Mouse (Mus musculus) layer of hippocampus, postnatal 25 days (tissue): ENCODE results near the gene Tnrc18. TPM values are rescaled to one million over a fixed set of nuclear protein-coding genes. Genes with fewer than 3 reads are reported as not detected.
A peak's percentile ranks its signal among the peaks of the same experiment; 100 is the strongest.

Experiments used
- DNase-seq, 2 experiments: peaks; one replicate each; pipeline ENCODE4 v3.0.0; 2022; ENCODE audit warnings: mixed read lengths in 2 of 2, low spot score in 1 of 2; ENCODE audit errors: extremely low spot score in 1 of 2
- total RNA-seq, 2 experiments: library from RNA; stranded (reverse); gene quantifications; 2 replicates each; pipeline ENCODE4 v1.2.3; 2021

The Tnrc18 gene
- total RNA-seq, 2 experiments from 2014 or later: 131 to 158 TPM

DNA sequence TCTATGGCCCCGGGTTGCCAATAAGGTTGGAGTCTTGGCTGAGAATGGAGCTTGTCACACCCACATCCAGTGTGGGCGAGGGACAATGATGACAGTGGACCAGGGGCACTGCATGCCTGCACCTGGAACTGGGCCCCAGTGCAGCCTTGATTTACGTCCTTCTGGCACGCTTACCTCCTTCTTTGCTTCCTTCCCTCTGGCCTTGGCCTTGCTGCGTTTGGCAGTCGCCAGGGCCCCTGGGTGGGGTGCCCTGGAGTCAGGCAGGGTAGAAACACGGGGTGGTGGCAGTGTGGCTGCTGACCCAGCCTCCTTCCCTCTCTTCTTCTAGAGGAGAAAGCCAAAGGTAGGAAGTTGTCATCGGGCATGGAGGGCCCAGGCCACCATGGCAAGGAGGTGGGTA lies 77.5 kb downstream of the Tnrc18 start:
- DNase-seq: no peak

DNA sequence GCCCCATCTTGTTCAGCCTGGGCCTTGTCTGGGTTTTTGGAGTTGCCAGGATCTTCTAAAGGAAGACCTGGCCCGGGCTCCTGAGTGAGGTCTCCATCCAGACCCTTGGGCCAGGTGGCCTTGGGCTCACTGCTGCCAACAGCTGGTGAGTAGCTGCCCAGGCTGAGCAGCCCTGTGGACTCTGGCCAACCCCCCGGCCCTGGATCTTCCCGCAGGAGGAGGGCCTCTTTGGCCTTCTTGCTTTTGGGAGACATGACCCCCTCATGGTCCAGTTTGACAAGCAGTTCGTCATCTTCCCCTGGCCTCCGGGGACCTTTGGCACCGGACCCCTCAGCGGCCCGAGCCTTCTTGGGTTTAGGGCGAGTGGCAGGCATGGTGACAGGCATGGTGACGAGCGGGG lies 85.5 kb downstream of the Tnrc18 start:
- no peak for DNase-seq

GRCm38 (mm10) chr5:142730295-142730694 lies 87.2 kb downstream of the Tnrc18 start:
- no peak for DNase-seq

GRCm38 (mm10) chr5:142728301-142728700 lies 89.2 kb downstream of the Tnrc18 start:
- no peak for DNase-seq

GRCm38 (mm10) chr5:142726748-142727147 lies 90.7 kb downstream of the Tnrc18 start:
- DNase-seq: no peak

GRCm38 (mm10) chr5:142724265-142724664 lies 93.2 kb downstream of the Tnrc18 start:
- no peak for DNase-seq

- DNase-seq: peak in 1 of 2 experiments; percentile 72
Observed at GRCm38 (mm10) chr5:142723520-142724133, 93.8 kb downstream of the Tnrc18 start.

- DNase-seq: no peak
Observed at GRCm38 (mm10) chr5:142719897-142720296, 97.6 kb downstream of the Tnrc18 start.

GRCm38 (mm10) chr5:142718486-142718885 lies 99.0 kb downstream of the Tnrc18 start:
- no peak for DNase-seq

- DNase-seq: peak; percentile 85 to 98
Observed at GRCm38 (mm10) chr5:142718037-142718436, 99.4 kb downstream of the Tnrc18 start.

- no peak for DNase-seq
Observed at GRCm38 (mm10) chr5:142716056-142716455, 101.4 kb downstream of the Tnrc18 start.

DNA sequence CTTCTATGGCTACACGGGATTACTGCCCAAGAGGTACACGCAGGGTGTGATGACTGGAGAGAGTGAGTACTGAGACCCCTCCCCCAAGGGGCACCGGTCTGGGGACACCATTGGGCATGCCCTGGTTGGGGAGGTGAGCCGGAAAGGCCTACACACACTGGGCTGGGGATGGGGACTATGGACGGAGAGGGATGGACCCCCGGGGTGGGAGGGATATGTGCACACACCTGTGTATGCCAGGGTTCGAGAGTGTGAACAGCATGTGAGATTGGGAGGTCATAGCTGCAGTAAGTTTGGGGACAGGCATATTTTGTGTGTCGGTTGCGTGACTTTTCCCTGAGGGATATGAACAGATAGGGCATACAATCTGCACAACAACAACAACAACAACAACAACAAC lies 102.4 kb downstream of the Tnrc18 start:
- DNase-seq: no peak

- DNase-seq: no peak
Observed at GRCm38 (mm10) chr5:142713966-142714365, 103.5 kb downstream of the Tnrc18 start.

GRCm38 (mm10) chr5:142712373-142712772 lies 105.1 kb downstream of the Tnrc18 start:
- no peak for DNase-seq

- DNase-seq: no peak
Observed at GRCm38 (mm10) chr5:142709436-142709835, 108.0 kb downstream of the Tnrc18 start.

DNA sequence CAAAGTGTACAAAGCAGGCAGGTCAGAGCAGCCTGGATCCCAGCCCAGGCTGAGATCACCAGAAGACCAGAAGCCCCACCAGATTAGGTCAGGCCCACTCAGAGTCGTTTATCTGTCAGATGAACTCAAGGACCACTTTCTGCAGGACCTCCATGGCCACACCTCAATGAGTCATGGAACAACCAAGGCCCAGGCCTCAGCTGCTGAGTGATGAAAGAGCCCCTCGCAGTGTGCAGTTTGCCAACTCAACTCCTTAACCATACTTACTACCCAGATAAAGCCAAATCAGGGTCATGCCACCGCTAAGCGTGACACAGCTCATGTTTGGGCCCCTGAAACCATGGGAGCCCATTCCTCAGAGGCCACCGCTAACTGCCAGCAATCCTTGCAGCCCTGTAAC lies 109.8 kb downstream of the Tnrc18 start:
- no peak for DNase-seq

- DNase-seq: peak; percentile 36 to 63
Observed at GRCm38 (mm10) chr5:142703569-142703968, 113.9 kb downstream of the Tnrc18 start.

DNA sequence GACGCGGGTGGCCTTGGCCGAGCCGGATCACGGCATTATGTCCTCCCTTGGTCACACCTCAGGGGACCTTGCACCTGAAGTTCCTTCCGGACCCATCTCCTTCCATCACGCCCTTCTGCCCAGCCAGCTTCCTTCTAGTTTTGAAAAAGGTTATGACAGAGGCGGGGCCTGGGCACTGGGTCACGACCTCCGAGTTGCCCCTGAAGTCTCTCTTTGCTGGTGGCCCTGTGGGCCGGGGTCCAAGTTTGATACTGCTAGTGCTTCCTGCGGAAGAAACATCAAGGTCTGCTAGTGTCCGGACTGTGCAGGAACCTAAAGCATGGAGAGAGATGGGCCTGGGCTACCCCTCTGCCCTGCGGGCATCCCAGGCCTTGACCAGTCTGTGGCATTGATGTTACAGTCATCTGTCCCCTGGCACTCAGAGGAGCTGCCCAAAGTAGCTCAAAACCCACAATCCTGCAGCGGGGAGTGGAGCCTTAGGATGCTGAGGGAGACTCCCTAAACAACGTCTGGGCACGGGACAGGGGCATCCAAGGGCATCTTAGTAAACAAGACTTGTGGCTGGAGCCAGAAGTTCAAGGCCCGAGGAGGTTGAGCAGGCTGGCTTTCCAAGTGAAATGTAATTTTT lies 114.8 kb downstream of the Tnrc18 start:
- no peak for DNase-seq

DNA sequence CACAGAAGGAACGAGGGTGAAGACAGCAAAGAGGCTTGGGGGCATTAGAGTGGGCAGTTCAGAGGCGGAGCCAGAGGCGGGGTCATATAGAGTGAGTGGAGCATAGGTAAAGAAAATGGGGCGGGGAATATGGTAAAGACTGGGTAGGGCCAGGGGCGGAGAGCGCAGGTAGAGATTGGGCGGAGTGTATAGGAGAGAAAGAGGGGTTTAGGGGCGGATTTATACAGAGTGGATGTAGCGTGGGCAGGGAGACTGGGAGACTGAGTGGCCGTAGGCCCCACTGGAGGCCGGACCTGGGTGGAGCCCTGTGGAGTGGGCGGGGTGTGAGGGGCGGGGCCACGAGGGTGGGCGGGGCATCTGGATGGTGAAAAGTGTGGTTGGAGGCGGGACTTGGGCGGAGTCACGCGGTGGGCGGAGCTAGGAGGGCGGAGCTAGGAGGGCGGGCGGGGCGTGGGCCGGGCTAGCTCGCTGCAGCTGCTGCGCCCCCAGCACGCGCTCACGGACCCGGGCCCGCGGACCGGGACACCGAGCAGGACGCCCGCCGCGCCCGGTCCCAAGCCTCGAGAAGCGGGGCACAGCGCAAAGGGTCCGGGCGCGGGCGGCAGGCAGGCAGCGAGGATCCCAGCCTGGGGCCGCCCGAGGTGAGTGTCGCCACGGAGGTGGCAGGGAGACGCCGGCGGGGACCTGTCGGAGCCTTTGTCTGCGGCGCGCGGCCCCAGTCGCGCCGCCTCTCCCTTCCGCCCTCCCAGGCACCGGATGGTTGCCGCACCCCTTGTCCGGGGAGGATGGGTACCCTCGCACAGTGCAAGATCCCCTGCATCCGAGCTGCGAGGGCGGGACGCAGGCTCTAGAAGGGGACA lies 115.6 kb downstream of the Tnrc18 start:
- peak; percentile 48 to 50 for DNase-seq

- DNase-seq: no peak
Observed at GRCm38 (mm10) chr5:142700842-142701589, 116.4 kb downstream of the Tnrc18 start.

DNA sequence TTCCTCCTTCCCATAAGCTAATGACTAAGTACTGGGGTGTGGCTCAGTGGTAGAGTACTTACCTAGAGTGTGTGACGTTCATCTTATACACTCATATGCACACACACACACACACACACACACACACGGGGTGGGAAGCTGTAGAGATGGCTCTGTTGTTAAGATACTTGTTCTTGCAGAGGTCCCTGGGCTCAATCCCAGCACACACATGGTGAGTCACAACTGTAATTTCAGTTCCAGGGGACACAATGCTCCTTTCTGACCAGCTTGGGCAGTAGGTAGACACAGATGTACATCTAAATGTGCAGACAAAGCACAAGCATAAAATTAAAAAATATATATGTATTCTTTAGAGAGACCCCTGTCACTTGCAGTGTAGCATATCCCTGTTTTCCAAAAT lies 119.7 kb downstream of the Tnrc18 start:
- DNase-seq: no peak
